30 mouse cellular contexts compared by ENCODE assay signal in genomic region chr14:83983566-83983965, GRCm38 (mm10).
DNase-seq lines count a peak whose midpoint lies in the region; ATAC-seq and TF ChIP-seq lines count a peak whose summit lies in the region.
"Had no signal": no experiment of that assay in that cellular context is flagged by ENCODE, and none has a peak within 500 bp of the region (broad histone marks: within the 10 kb centered on the region; RNA-seq: fewer than 3 reads in every experiment).

No protein-coding gene starts in this region.

- no peak for TF ChIP-seq CTCF in midbrain, postnatal 0 days (IDR thresholded peaks at IDR 0.05)

- H3K36me3 ChIP-seq in forebrain, embryonic 11.5 days (ENCODE audit: control insufficient read depth, insufficient read depth, low read length) = no peaks in the 10 kb centered on the region
- no peaks in the 10 kb centered on the region for H3K36me3 ChIP-seq in forebrain, embryonic 13.5 days (ENCODE audit: poor library complexity, severe bottlenecking)
- no peaks in the 10 kb centered on the region for H3K36me3 ChIP-seq in hindbrain, embryonic 13.5 days
- H3K36me3 ChIP-seq in hindbrain, embryonic 11.5 days (ENCODE audit: control insufficient read depth, insufficient read depth, low read length) = no peaks in the 10 kb centered on the region
- no peaks in the 10 kb centered on the region for H3K36me3 ChIP-seq in midbrain, postnatal 0 days (ENCODE audit: insufficient read depth, low read length)
- no peaks in the 10 kb centered on the region for H3K36me3 ChIP-seq in midbrain, embryonic 14.5 days (ENCODE audit: control insufficient read depth, insufficient read depth, low read length)
- H3K36me3 ChIP-seq: embryonic facial prominence, embryonic 13.5 days; forebrain, embryonic 10.5 days; forebrain, embryonic 15.5 days; G1E; heart, embryonic 12.5 days; heart, embryonic 15.5 days; hindbrain, embryonic 12.5 days; intestine, embryonic 15.5 days had no signal

- H3K9ac ChIP-seq in forebrain, embryonic 11.5 days (ENCODE audit: low read length) = no peak overlapping the region
- no peak overlapping the region for H3K9ac ChIP-seq in forebrain, embryonic 13.5 days
- H3K9ac ChIP-seq in hindbrain, embryonic 13.5 days = no peak overlapping the region
- H3K9ac ChIP-seq in hindbrain, embryonic 11.5 days (ENCODE audit: low read depth, low read length) = no peak overlapping the region
- no peak overlapping the region for H3K9ac ChIP-seq in midbrain, postnatal 0 days (replicated peaks; ENCODE audit: low read length, poor library complexity, severe bottlenecking)
- no peak overlapping the region for H3K9ac ChIP-seq in midbrain, embryonic 14.5 days (replicated peaks; ENCODE audit: low read length)
- H3K9ac ChIP-seq: embryonic facial prominence, embryonic 13.5 days; forebrain, embryonic 15.5 days; heart, embryonic 12.5 days; heart, embryonic 15.5 days; hindbrain, embryonic 12.5 days; intestine, embryonic 15.5 days had no signal

- H3K4me3 ChIP-seq in forebrain, embryonic 11.5 days (ENCODE audit: low read depth, low read length) = no peak overlapping the region
- no peak overlapping the region for H3K4me3 ChIP-seq in forebrain, embryonic 13.5 days
- no peak overlapping the region for H3K4me3 ChIP-seq in hindbrain, embryonic 13.5 days
- H3K4me3 ChIP-seq in hindbrain, embryonic 11.5 days (ENCODE audit: low read depth, low read length) = no peak overlapping the region
- no peak overlapping the region for H3K4me3 ChIP-seq in midbrain, postnatal 0 days (ENCODE audit: low read depth, low read length)
- no peak overlapping the region for H3K4me3 ChIP-seq in midbrain, embryonic 14.5 days (replicated peaks; ENCODE audit: low read depth, low read length)
- H3K4me3 ChIP-seq: embryonic facial prominence, embryonic 13.5 days; forebrain, embryonic 10.5 days; forebrain, embryonic 15.5 days; heart, embryonic 12.5 days; heart, embryonic 15.5 days; hindbrain, embryonic 12.5 days; intestine, embryonic 15.5 days had no signal

- ATAC-seq in forebrain, embryonic 11.5 days (replicated peaks; ENCODE audit: low FRiP score) = peak; percentile 30; the same call in 1 of the 2 replicates
- no peak for ATAC-seq in forebrain, embryonic 13.5 days
- peak; percentile 24; the same call in 1 of the 2 replicates for ATAC-seq in hindbrain, embryonic 13.5 days (ENCODE audit: low FRiP score)
- no peak for ATAC-seq in hindbrain, embryonic 11.5 days (ENCODE audit: low FRiP score)
- peak; percentile 52; the same call in 1 of the 2 replicates for ATAC-seq in midbrain, postnatal 0 days (ENCODE audit: low FRiP score)
- no peak for ATAC-seq in midbrain, embryonic 14.5 days (ENCODE audit: low FRiP score, low TSS enrichment)
- 0 out of 2 replicates have a peak, but pooled peaks have one; percentile 7 for ATAC-seq in megakaryocyte, adult 5-6 weeks (ENCODE audit: poor library complexity, severe bottlenecking)
- ATAC-seq: forebrain, embryonic 15.5 days; hindbrain, embryonic 16.5 days; intestine, embryonic 15.5 days; Patski had no signal

- DNase-seq in forebrain, embryonic 11.5 days (ENCODE audit: low spot score) = no peak
- no peak for DNase-seq in hindbrain, embryonic 11.5 days (ENCODE audit: low spot score)
- no peak for DNase-seq in midbrain, postnatal 0 days (ENCODE audit: low spot score)
- DNase-seq in midbrain, embryonic 14.5 days = no peak
- no peak for DNase-seq in thymus, postnatal 36 days
- DNase-seq: adrenal gland, postnatal 10 days; adrenal gland, postnatal 36 days; B cell, adult 2 months; cerebellum, adult 18-20 months; cerebellum, adult 9-10 months; cerebellum, postnatal 14 days; gastrocnemius, postnatal 10 days; gastrocnemius, postnatal 36 days; heart, adult 18-20 months; heart, postnatal 10 days; heart, postnatal 4 days had no signal

- H3K9me3 ChIP-seq in forebrain, embryonic 11.5 days (ENCODE audit: control insufficient read depth, low read length) = no peaks in the 10 kb centered on the region
- H3K9me3 ChIP-seq in forebrain, embryonic 13.5 days (replicated peaks) = no peaks in the 10 kb centered on the region
- H3K9me3 ChIP-seq in hindbrain, embryonic 13.5 days = no peaks in the 10 kb centered on the region
- no peaks in the 10 kb centered on the region for H3K9me3 ChIP-seq in hindbrain, embryonic 11.5 days (ENCODE audit: control insufficient read depth, low read length)
- H3K9me3 ChIP-seq in midbrain, postnatal 0 days (ENCODE audit: low read length) = no peaks in the 10 kb centered on the region
- no peaks in the 10 kb centered on the region for H3K9me3 ChIP-seq in midbrain, embryonic 14.5 days (ENCODE audit: control insufficient read depth, low read length)
- H3K9me3 ChIP-seq: embryonic facial prominence, embryonic 13.5 days; forebrain, embryonic 10.5 days; forebrain, embryonic 15.5 days; heart, embryonic 15.5 days; hindbrain, embryonic 12.5 days; intestine, embryonic 15.5 days had no signal

- 79% methylated on average over 3 of the region's 3 CpGs for WGBS in forebrain, embryonic 11.5 days
- WGBS in forebrain, embryonic 13.5 days = 91% methylated on average over 3 of the region's 3 CpGs
- 92% methylated on average over 3 of the region's 3 CpGs for WGBS in hindbrain, embryonic 13.5 days
- 85% methylated on average over 3 of the region's 3 CpGs for WGBS in hindbrain, embryonic 11.5 days
- WGBS in midbrain, postnatal 0 days = 90% methylated on average over 3 of the region's 3 CpGs
- 85% methylated on average over 3 of the region's 3 CpGs for WGBS in midbrain, embryonic 14.5 days

- no peak overlapping the region for H3K27ac ChIP-seq in forebrain, embryonic 11.5 days (ENCODE audit: low read depth, low read length)
- H3K27ac ChIP-seq in forebrain, embryonic 13.5 days = no peak overlapping the region
- no peak overlapping the region for H3K27ac ChIP-seq in hindbrain, embryonic 13.5 days
- H3K27ac ChIP-seq in hindbrain, embryonic 11.5 days (ENCODE audit: low read depth, low read length) = no peak overlapping the region
- H3K27ac ChIP-seq in midbrain, postnatal 0 days (ENCODE audit: low read depth, low read length) = no peak overlapping the region
- no peak overlapping the region for H3K27ac ChIP-seq in midbrain, embryonic 14.5 days (replicated peaks; ENCODE audit: low read depth, low read length)
- H3K27ac ChIP-seq: embryonic facial prominence, embryonic 13.5 days; forebrain, embryonic 10.5 days; forebrain, embryonic 15.5 days; heart, embryonic 15.5 days; hindbrain, embryonic 12.5 days; intestine, embryonic 15.5 days had no signal

- H3K4me2 ChIP-seq in forebrain, embryonic 11.5 days (ENCODE audit: low read depth, low read length, severe bottlenecking) = no peak overlapping the region
- H3K4me2 ChIP-seq in forebrain, embryonic 13.5 days = no peak overlapping the region
- H3K4me2 ChIP-seq in hindbrain, embryonic 13.5 days = no peak overlapping the region
- H3K4me2 ChIP-seq in hindbrain, embryonic 11.5 days (replicated peaks; ENCODE audit: low read depth, low read length) = no peak overlapping the region
- H3K4me2 ChIP-seq in midbrain, postnatal 0 days (ENCODE audit: low read depth, low read length, poor library complexity, severe bottlenecking) = no peak overlapping the region
- H3K4me2 ChIP-seq in midbrain, embryonic 14.5 days (ENCODE audit: low read length) = no peak overlapping the region
- H3K4me2 ChIP-seq: embryonic facial prominence, embryonic 13.5 days; forebrain, embryonic 15.5 days; heart, embryonic 12.5 days; heart, embryonic 15.5 days; hindbrain, embryonic 12.5 days; intestine, embryonic 15.5 days had no signal

- H3K27me3 ChIP-seq in forebrain, embryonic 11.5 days (ENCODE audit: control insufficient read depth, insufficient read depth, low read length) = no peaks in the 10 kb centered on the region
- no peaks in the 10 kb centered on the region for H3K27me3 ChIP-seq in forebrain, embryonic 13.5 days
- H3K27me3 ChIP-seq in hindbrain, embryonic 13.5 days = no peaks in the 10 kb centered on the region
- H3K27me3 ChIP-seq in hindbrain, embryonic 11.5 days (ENCODE audit: control insufficient read depth, insufficient read depth, low read length) = no peaks in the 10 kb centered on the region
- no peaks in the 10 kb centered on the region for H3K27me3 ChIP-seq in midbrain, postnatal 0 days (ENCODE audit: insufficient read depth, low read length)
- H3K27me3 ChIP-seq in midbrain, embryonic 14.5 days (ENCODE audit: control insufficient read depth, insufficient read depth, low read length) = no peaks in the 10 kb centered on the region
- H3K27me3 ChIP-seq: CH12.LX; embryonic facial prominence, embryonic 13.5 days; forebrain, embryonic 15.5 days; heart, embryonic 12.5 days; heart, embryonic 15.5 days; hindbrain, embryonic 12.5 days; intestine, embryonic 15.5 days; Patski had no signal

- no peaks in the 10 kb centered on the region for H3K4me1 ChIP-seq in forebrain, embryonic 11.5 days (replicated peaks; ENCODE audit: control insufficient read depth, insufficient read depth, low read length)
- no peaks in the 10 kb centered on the region for H3K4me1 ChIP-seq in forebrain, embryonic 13.5 days
- H3K4me1 ChIP-seq in hindbrain, embryonic 13.5 days (replicated peaks) = no peaks in the 10 kb centered on the region
- H3K4me1 ChIP-seq in hindbrain, embryonic 11.5 days (replicated peaks; ENCODE audit: control insufficient read depth, insufficient read depth, low read length) = no peaks in the 10 kb centered on the region
- H3K4me1 ChIP-seq in midbrain, postnatal 0 days (ENCODE audit: insufficient read depth, low read length) = no peaks in the 10 kb centered on the region
- no peaks in the 10 kb centered on the region for H3K4me1 ChIP-seq in midbrain, embryonic 14.5 days (ENCODE audit: control insufficient read depth, insufficient read depth, low read length)
- H3K4me1 ChIP-seq: embryonic facial prominence, embryonic 13.5 days; forebrain, embryonic 10.5 days; forebrain, embryonic 15.5 days; heart, embryonic 12.5 days; heart, embryonic 15.5 days; hindbrain, embryonic 12.5 days; intestine, embryonic 15.5 days had no signal

Comparison
In these comparisons a context has a peak if more than half of its experiments do, and no peak if none do; other contexts are left out.
1. ATAC-seq: peak in forebrain, embryonic 11.5 days (single experiment), hindbrain, embryonic 13.5 days (single experiment), midbrain, postnatal 0 days (single experiment) and megakaryocyte, adult 5-6 weeks (single experiment); none in forebrain, embryonic 13.5 days (single experiment), hindbrain, embryonic 11.5 days (single experiment) and midbrain, embryonic 14.5 days (single experiment).